Mouse (Mus musculus): ENCODE measurements around the gene Dntt.

- TF ChIP-seq CTCF (IDR thresholded peaks at IDR 0.05; ENCODE audit: low read depth), result no peak
- no peak for TF ChIP-seq EP300 (optimal IDR thresholded peaks at IDR 0.05)
These were observed 40.2 kb upstream of the Dntt start for GRCm38 (mm10) chr19:40988856-40989255.
